Mouse (Mus musculus): ENCODE data around the gene Wdr12.

DNA sequence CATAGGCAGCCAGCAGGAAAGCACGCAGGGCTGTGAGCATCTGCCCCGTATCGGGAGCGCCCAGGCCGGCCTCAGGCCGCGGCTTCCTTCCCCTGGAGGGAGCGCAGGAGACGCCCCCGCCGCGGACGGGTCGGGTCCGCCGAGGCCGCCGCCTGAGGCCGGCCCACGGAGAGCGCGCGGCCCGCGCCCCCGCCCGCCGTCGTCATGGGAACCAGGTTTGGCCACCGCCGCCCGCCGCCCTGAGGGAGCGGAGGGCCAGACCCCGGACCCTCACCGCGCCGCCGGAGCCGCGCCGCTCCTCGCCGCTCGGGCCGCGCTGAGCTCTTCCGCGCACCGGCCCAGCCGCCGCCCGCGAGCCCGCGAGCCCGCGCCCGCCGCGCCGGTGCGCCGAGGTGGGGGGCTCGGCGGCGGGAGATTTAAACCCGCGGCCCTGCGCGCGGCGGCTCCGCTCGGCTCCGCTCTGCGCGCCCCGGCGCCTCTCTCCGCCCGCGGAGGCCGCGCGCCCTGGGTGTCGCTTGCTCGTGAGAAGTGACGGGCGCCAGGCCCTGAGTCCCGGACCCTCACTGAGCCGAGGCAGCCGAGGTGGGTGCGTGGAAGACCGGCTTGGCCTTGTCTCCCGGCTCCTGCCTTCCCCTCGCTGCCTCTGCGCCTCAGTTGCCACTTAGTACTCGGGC is 55.5 kb downstream of the Wdr12 start, which contains the start of gene Ica1l:
- TF ChIP-seq CTCF (conservative IDR thresholded peaks at IDR 0.05; ENCODE audit: low read length) = no peak
- no peak for TF ChIP-seq NANOG (IDR thresholded peaks at IDR 0.05; ENCODE audit: borderline replicate concordance, low read length)
